Mouse (Mus musculus): ENCODE data around the gene Mlec. TPM values are rescaled to one million over a fixed set of nuclear protein-coding genes. Genes with fewer than 3 reads are reported as not detected.

The Mlec gene
- total RNA-seq, 2 experiments from 2014 or later = 59.5 to 79.4 TPM

Other genes starting within 250 kb of the Mlec start
- gene Oasl1, start 234.9 kb downstream of the Mlec start, total RNA-seq (2021) = not detected
- gene 2210016L21Rik, start 216.0 kb downstream of the Mlec start, total RNA-seq (2021) = 100 to 1,000 TPM; 141 to 152 TPM
- gene Hnf1a, start 187.1 kb downstream of the Mlec start, total RNA-seq (2021) = not detected
- 100 to 1,000 TPM; 114 to 125 TPM for gene Sppl3, start 147.0 kb downstream of the Mlec start, total RNA-seq (2021)
- not detected for gene Gm10401, start 59.9 kb downstream of the Mlec start, total RNA-seq (2021)
- 1 to 10 TPM; 9.1 to 9.4 TPM for gene Acads, start 38.8 kb downstream of the Mlec start, total RNA-seq (2021)
- 10 to 100 TPM; 22.4 to 25.6 TPM for gene Unc119b, start 23.2 kb downstream of the Mlec start, total RNA-seq (2021)
- gene Cabp1, start 36.2 kb upstream of the Mlec start, total RNA-seq (2021) = 10 to 100 TPM; 67.0 to 67.2 TPM
- 10 to 100 TPM; 27.4 to 31.8 TPM for gene Pop5, start 77.7 kb upstream of the Mlec start, total RNA-seq (2021)
- 100 to 1,000 TPM; 262 to 280 TPM for gene Rnf10, start 114.7 kb upstream of the Mlec start, total RNA-seq (2021)
- gene Coq5, start 121.5 kb upstream of the Mlec start, total RNA-seq (2021) = 10 to 100 TPM; 29.7 to 33.8 TPM
- 100 to 1,000 TPM; 678 to 766 TPM for gene Dynll1, start 142.8 kb upstream of the Mlec start, total RNA-seq (2021)
- 10 to 100 TPM; 58.7 to 59.4 TPM for gene Srsf9, start 169.0 kb upstream of the Mlec start, total RNA-seq (2021)
- 10 to 100 TPM; 29.6 to 29.7 TPM for gene Gatc, start 183.0 kb upstream of the Mlec start, total RNA-seq (2021)
- 10 to 100 TPM; 30.3 to 30.5 TPM for gene Triap1, start 183.0 kb upstream of the Mlec start, total RNA-seq (2021)
- 100 to 1,000 TPM; 489 to 518 TPM for gene Cox6a1, start 190.8 kb upstream of the Mlec start, total RNA-seq (2021)